Mouse (Mus musculus): ENCODE data around the gene Helq. TPM values are rescaled to one million over a fixed set of nuclear protein-coding genes. Genes with fewer than 3 reads are reported as not detected.

Helq gene
- 13.7 and 23.6 TPM in 2 replicates for total RNA-seq (2017)

- ATAC-seq (replicated peaks; ENCODE audit: low read depth, poor library complexity, severe bottlenecking) = peak; percentile 99
These were observed at the start of gene Helq, which contains the start of gene Mrps18c for GRCm38 (mm10) chr5:100798165-100798860. Gene Helq (minus strand): TSS chr5:100798598. Gene Mrps18c (plus strand): TSS chr5:100798627.

DNA sequence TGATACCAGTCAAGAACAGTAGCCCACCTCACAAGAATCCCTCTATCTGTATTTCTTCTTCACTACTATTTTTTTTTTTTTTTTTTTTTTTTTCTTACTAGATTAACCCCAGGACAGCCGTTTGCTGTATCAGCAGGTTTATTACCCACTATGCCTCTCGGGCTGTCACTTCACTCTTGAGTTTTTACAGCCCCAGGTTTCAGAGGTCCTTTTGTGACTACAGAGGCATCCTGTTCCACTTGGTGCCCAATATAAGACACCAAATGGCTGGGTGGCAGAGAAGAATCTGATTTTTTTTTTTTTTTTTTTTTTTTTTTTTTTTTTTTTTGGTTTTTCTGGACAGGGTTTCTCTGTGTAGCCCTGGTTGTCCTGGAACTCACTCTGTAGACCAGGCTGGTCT, 48.7 kb upstream of the Helq start:
- no peak for ATAC-seq (replicated peaks; ENCODE audit: low read depth, poor library complexity, severe bottlenecking)

GRCm38 (mm10) chr5:100846599-100846920, 48.2 kb upstream of the Helq start:
- no peak; the same call in 1 of the 2 replicates for ATAC-seq (replicated peaks; ENCODE audit: low read depth, poor library complexity, severe bottlenecking)

DNA sequence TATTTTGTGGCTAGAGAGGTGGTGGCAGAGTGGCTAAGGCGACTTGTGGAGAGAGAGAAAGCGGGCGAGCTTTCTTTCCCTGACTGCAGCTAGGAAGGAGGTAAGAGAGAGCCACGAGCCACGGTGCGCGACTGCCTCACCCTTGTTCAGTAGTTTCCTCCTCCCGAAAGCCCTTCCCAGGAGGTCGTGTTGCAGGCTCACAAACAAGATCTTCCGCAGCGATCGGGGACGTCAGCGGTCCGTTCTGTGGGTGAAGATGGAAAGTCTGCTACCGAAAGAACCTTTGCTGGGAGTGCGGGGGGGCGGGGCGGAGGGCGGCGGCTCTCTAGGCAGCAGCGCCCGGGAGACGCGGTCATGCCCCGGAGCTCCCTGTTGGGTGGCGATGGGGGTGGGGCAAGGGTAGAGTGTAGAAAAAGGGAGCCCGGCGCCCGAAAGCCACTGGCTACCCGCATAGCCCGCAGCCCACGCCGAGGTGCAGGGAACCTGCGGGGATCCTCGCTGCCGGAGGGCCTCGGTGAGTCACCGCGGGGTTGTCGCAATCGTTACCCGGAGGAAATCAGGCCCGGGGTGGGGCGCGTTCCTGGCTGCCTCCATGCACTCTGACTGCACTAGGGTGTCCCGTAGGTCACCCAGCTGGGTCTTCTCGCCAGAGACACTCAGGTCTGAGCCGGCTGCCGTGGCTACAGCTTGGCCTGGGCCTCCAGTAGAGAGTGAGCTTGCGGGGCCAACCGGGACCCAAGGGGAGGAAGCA, 47.6 kb upstream of the Helq start:
- ATAC-seq (replicated peaks; ENCODE audit: low read depth, poor library complexity, severe bottlenecking) = peak; percentile 83

GRCm38 (mm10) chr5:100845485-100845847, 47.1 kb upstream of the Helq start, which contains the start of gene Gpat3:
Gene Gpat3 (plus strand): TSS chr5:100845713.
- ATAC-seq (replicated peaks; ENCODE audit: low read depth, poor library complexity, severe bottlenecking) = no peak

GRCm38 (mm10) chr5:100844485-100844884, 46.1 kb upstream of the Helq start:
- no peak for ATAC-seq (replicated peaks; ENCODE audit: low read depth, poor library complexity, severe bottlenecking)

DNA sequence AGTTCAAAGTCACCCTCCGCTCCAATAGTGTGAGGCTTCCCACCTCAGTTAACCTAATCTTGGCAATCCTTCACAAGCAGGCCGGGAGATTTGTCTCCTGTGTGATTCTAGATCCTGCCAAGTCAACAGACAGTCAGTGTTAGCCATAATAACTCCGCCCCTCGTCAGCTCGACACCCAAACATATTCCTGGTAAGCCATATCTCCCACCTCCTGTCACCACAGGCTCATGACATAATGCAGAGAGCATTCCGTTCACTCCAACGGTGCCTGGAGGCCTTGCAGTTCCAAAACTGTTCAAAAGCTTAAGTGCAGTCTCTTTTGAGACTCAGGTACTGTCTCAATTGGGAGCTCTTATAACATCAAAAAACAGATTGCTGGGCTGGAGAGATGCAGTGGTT, 39.5 kb upstream of the Helq start:
- ATAC-seq (replicated peaks; ENCODE audit: low read depth, poor library complexity, severe bottlenecking) = no peak

- no peak for ATAC-seq (replicated peaks; ENCODE audit: low read depth, poor library complexity, severe bottlenecking)
These were observed 37.6 kb upstream of the Helq start for GRCm38 (mm10) chr5:100835862-100836538.

- no peak for ATAC-seq (replicated peaks; ENCODE audit: low read depth, poor library complexity, severe bottlenecking)
These were observed 35.4 kb upstream of the Helq start for GRCm38 (mm10) chr5:100833841-100834240.

- ATAC-seq (replicated peaks; ENCODE audit: low read depth, poor library complexity, severe bottlenecking) = no peak
These were observed 34.3 kb upstream of the Helq start for GRCm38 (mm10) chr5:100832680-100833079.

GRCm38 (mm10) chr5:100828701-100829100, 30.3 kb upstream of the Helq start:
- ATAC-seq (replicated peaks; ENCODE audit: low read depth, poor library complexity, severe bottlenecking) = no peak

GRCm38 (mm10) chr5:100826531-100826930, 28.1 kb upstream of the Helq start:
- no peak for ATAC-seq (replicated peaks; ENCODE audit: low read depth, poor library complexity, severe bottlenecking)

- ATAC-seq (replicated peaks; ENCODE audit: low read depth, poor library complexity, severe bottlenecking) = peak; percentile 67
These were observed 27.6 kb upstream of the Helq start for GRCm38 (mm10) chr5:100825975-100826374.

GRCm38 (mm10) chr5:100822826-100823225, 24.4 kb upstream of the Helq start:
- ATAC-seq (replicated peaks; ENCODE audit: low read depth, poor library complexity, severe bottlenecking) = no peak

DNA sequence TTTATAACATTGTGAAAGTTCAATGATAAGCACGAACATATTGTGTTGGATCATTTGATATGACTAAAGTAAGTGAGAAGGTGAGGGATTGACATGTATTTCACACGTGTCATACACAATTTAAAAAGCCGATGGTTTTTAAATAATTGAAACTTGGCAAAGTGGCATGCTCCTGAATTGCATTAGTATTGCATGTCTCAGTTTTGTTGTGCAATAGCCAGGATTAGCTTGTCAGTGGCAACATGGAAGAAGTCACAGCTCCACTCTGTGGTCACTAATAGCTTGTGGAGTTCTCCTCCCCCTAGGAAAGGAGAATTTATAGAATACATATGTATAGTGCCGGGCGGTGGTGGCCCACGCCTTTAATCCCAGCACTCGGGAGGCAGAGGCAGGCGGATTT, 23.0 kb upstream of the Helq start:
- ATAC-seq (replicated peaks; ENCODE audit: low read depth, poor library complexity, severe bottlenecking) = peak; percentile 37; the same call in 1 of the 2 replicates

- ATAC-seq (replicated peaks; ENCODE audit: low read depth, poor library complexity, severe bottlenecking) = peak; percentile 99
These were observed 22.2 kb upstream of the Helq start, which contains the start of gene Abraxas1 for GRCm38 (mm10) chr5:100820483-100821184. Gene Abraxas1 (minus strand): TSS chr5:100820965.

GRCm38 (mm10) chr5:100819568-100820480, 21.4 kb upstream of the Helq start:
- ATAC-seq (replicated peaks; ENCODE audit: low read depth, poor library complexity, severe bottlenecking) = 0 out of 2 replicates have a peak, but pooled peaks have one; percentile 37

DNA sequence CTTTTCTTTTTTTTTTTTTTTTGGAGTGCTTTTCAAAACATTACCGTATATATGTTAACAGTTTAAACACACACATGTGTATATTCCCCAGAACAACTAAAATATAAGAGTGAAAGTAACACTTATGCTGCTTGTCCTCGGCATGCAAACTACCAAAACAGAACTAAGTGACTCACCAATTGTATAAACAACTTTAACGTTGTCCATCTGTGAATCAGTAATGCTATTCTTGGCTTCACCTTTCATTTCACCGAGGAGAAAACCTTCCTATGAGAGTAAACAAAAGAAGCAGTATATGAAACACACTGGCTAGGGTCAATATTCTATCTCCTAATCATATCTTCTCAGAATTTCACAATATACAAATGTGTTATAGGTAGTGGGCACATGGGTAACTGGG, 19.9 kb upstream of the Helq start:
- no peak for ATAC-seq (replicated peaks; ENCODE audit: low read depth, poor library complexity, severe bottlenecking)

DNA sequence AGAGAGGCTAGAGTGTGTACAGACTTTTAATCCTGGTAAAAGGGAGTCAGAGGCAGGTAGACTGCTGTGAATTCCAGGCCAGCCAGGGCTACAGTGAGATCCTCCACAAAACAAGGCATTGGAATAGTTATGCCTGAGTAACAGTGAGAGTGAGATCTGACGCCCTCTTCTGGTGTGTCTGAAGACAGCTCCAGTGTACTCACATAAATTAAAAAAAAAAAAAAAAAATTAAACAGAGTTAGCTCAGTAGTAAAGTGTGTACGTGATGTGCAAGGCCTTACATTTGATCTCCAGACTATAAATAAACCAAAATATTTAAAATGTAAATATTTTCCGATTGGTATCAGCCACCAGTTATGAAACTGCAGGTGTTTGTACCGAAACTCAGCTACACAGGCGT, 4.3 kb downstream of the Helq start:
- no peak for ATAC-seq (replicated peaks; ENCODE audit: low read depth, poor library complexity, severe bottlenecking)

Measured in common myeloid progenitor, adult 5-6 weeks (primary cell).